Comparison of ENCODE assay signal across 8 mouse cellular contexts in the genomic region with DNA sequence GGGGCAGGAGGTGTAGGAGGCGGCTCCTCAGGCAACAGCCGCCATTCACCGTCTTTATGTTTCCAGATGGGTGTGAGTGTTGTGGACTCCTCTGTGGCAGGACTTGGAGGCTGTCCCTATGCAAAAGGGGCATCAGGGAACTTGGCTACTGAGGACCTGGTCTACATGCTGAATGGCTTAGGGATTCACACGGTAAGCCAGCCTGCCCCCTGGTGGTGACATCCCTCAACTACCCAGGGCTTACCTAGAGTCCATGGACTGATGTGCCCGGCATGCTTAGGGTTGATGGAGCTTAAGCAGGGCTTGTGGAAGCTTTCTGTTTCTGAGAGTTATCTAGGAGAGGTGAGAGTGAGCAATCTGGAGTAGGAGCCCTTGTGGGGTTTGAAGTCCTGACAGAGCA. TPM values are rescaled to one million over a fixed set of nuclear protein-coding genes. Genes with fewer than 3 reads are reported as not detected.
DNase-seq lines count a peak whose midpoint lies in the region; ATAC-seq and TF ChIP-seq lines count a peak whose summit lies in the region.

No protein-coding gene starts in this region.

- no peaks in the 10 kb centered on the region for H3K9me3 ChIP-seq in kidney, embryonic 14.5 days (ENCODE audit: control insufficient read depth, low read length)
- H3K9me3 ChIP-seq in limb, embryonic 12.5 days: no peaks in the 10 kb centered on the region

- no peaks in the 10 kb centered on the region for H3K36me3 ChIP-seq in kidney, adult 2 months (ENCODE audit: control insufficient read depth, insufficient read depth, low read length)
- peaks cover 19% of the 10 kb centered on the region; the same call in 1 of the 2 replicates for H3K36me3 ChIP-seq in kidney, embryonic 14.5 days (ENCODE audit: control insufficient read depth, insufficient read depth, low read length)
- H3K36me3 ChIP-seq in limb, embryonic 12.5 days: peaks cover 56% of the 10 kb centered on the region

- H3K4me3 ChIP-seq in kidney, adult 2 months (ENCODE audit: insufficient read depth, low read depth, low read length): no peak overlapping the region
- no peak overlapping the region for H3K4me3 ChIP-seq in kidney, embryonic 14.5 days (ENCODE audit: low read length)
- H3K4me3 ChIP-seq in cortical plate, adult 2 months (ENCODE audit: insufficient read depth, low read length): no peak overlapping the region
- no peak overlapping the region for H3K4me3 ChIP-seq in limb, embryonic 12.5 days (replicated peaks)

- no peak overlapping the region for H3K9ac ChIP-seq in kidney, embryonic 14.5 days (ENCODE audit: low read depth, low read length)
- H3K9ac ChIP-seq in limb, embryonic 12.5 days (replicated peaks): 0 out of 2 replicates have a peak overlapping the region, but pooled peaks have one; percentile 1

- no peak overlapping the region for H3K27ac ChIP-seq in kidney, adult 2 months (ENCODE audit: insufficient read depth, low read depth, low read length)
- H3K27ac ChIP-seq in kidney, embryonic 14.5 days (ENCODE audit: low read depth, low read length): no peak overlapping the region
- no peak overlapping the region for H3K27ac ChIP-seq in cortical plate, adult 2 months (ENCODE audit: insufficient read depth, low read length)
- no peak overlapping the region for H3K27ac ChIP-seq in limb, embryonic 12.5 days

- H3K4me2 ChIP-seq in kidney, embryonic 14.5 days (replicated peaks; ENCODE audit: low read depth, low read length): no peak overlapping the region
- H3K4me2 ChIP-seq in limb, embryonic 12.5 days: no peak overlapping the region

- TF ChIP-seq POLR2A in kidney, adult 2 months (IDR thresholded peaks at IDR 0.05; ENCODE audit: low read depth, low read length): no peak
- TF ChIP-seq POLR2A in cortical plate, adult 2 months (IDR thresholded peaks at IDR 0.05; ENCODE audit: extremely low read depth, insufficient read depth, low read length): no peak

- H3K27me3 ChIP-seq in kidney, adult 2 months (replicated peaks; ENCODE audit: control insufficient read depth, insufficient read depth, low read length): no peaks in the 10 kb centered on the region
- no peaks in the 10 kb centered on the region for H3K27me3 ChIP-seq in kidney, embryonic 14.5 days (ENCODE audit: control insufficient read depth, insufficient read depth, low read length)
- H3K27me3 ChIP-seq in limb, embryonic 12.5 days: no peaks in the 10 kb centered on the region

- WGBS in kidney, adult 2 months: 28% methylated on average over 5 of the region's 5 CpGs
- 29% methylated on average over 5 of the region's 5 CpGs for WGBS in kidney, embryonic 14.5 days
- 22% methylated on average over 5 of the region's 5 CpGs for WGBS in limb, embryonic 12.5 days

- ATAC-seq in kidney, embryonic 14.5 days (ENCODE audit: low FRiP score, low TSS enrichment): no peak
- ATAC-seq in limb, embryonic 12.5 days (ENCODE audit: insufficient number of reproducible peaks, insufficient read depth, low FRiP score, low TSS enrichment, low read depth): no peak

- intact Hi-C loops in heart, postnatal 36 days (cut with DNase I): loop anchor here (1.0 kb wide), 1 partner anchor 70 kb away; no protein-coding TSS in a partner anchor

- DNase-seq in kidney, adult 2 months: peak; percentile 88
- DNase-seq in ZHBTc4 (ENCODE audit: low read depth, low spot score): peak; percentile 90
- DNase-seq in heart, postnatal 36 days: peak; percentile 79 to 85
- peak; percentile 64 for DNase-seq in retina, adult 2 months (ENCODE audit: low read depth, low spot score)
- peak; percentile 82 for DNase-seq in thymus, postnatal 25 days

- peak; percentile 99 for TF ChIP-seq CTCF in kidney, adult 2 months (conservative IDR thresholded peaks at IDR 0.05; ENCODE audit: insufficient read depth, insufficient read length, low read depth, low read length)
- TF ChIP-seq CTCF in cortical plate, adult 2 months (IDR thresholded peaks at IDR 0.05; ENCODE audit: extremely low read depth, insufficient read depth, low read length): peak; percentile 96

- peaks cover 17% of the 10 kb centered on the region; the same call in 1 of the 2 replicates for H3K4me1 ChIP-seq in kidney, adult 2 months (ENCODE audit: control insufficient read depth, insufficient read depth, low read length)
- peaks cover 21% of the 10 kb centered on the region for H3K4me1 ChIP-seq in kidney, embryonic 14.5 days (ENCODE audit: control insufficient read depth, insufficient read depth, low read length)
- H3K4me1 ChIP-seq in cortical plate, adult 2 months (ENCODE audit: control insufficient read depth, insufficient read depth, low read length): no peaks in the 10 kb centered on the region
- peaks cover 16% of the 10 kb centered on the region for H3K4me1 ChIP-seq in limb, embryonic 12.5 days (replicated peaks)

RNA-seq across cellular contexts. Expression of a gene that starts 2.8 kb away (rescaled TPM):
- 12.9 and 13.4 TPM in 2 replicates for polyA plus RNA-seq in kidney, adult 2 months (2012; rRNA removed)
- 29.0 and 31.3 TPM in 2 replicates for polyA plus RNA-seq in kidney, embryonic 14.5 days (2014; fragmentation: Nextera tagmentation; extraction: Ambion mirVana)
- 35.9 and 38.9 TPM in 2 replicates for polyA plus RNA-seq in cortical plate, adult 2 months (2012; rRNA removed)
- 1 to 10 TPM in 1 of 2 experiments, under 1 TPM in 1; 0.94 to 1.9 TPM for total RNA-seq in heart, postnatal 36 days (2021)
- 32.1 and 33.3 TPM in 2 replicates for polyA plus RNA-seq in limb, embryonic 12.5 days (2016; fragmentation: Nextera tagmentation; extraction: Ambion mirVana)

RNA-seq across cellular contexts. Expression of a gene that starts 11.7 kb away (rescaled TPM):
- polyA plus RNA-seq in kidney, adult 2 months (2012; rRNA removed): 90.8 and 100 TPM in 2 replicates
- polyA plus RNA-seq in kidney, embryonic 14.5 days (2014; fragmentation: Nextera tagmentation; extraction: Ambion mirVana): 133 and 140 TPM in 2 replicates
- 98.6 and 108 TPM in 2 replicates for polyA plus RNA-seq in cortical plate, adult 2 months (2012; rRNA removed)
- total RNA-seq in heart, postnatal 36 days (2021): 10 to 100 TPM; 33.3 to 34.7 TPM
- 126 and 127 TPM in 2 replicates for polyA plus RNA-seq in limb, embryonic 12.5 days (2016; fragmentation: Nextera tagmentation; extraction: Ambion mirVana)

RNA-seq across cellular contexts. Expression of a gene that starts 14.5 kb away (rescaled TPM):
- polyA plus RNA-seq in kidney, adult 2 months (2012; rRNA removed): 175 and 199 TPM in 2 replicates
- polyA plus RNA-seq in kidney, embryonic 14.5 days (2014; fragmentation: Nextera tagmentation; extraction: Ambion mirVana): 81.1 and 81.3 TPM in 2 replicates
- 46.4 and 50.5 TPM in 2 replicates for polyA plus RNA-seq in cortical plate, adult 2 months (2012; rRNA removed)
- 10 to 100 TPM; 72.7 to 86.8 TPM for total RNA-seq in heart, postnatal 36 days (2021)
- polyA plus RNA-seq in limb, embryonic 12.5 days (2016; fragmentation: Nextera tagmentation; extraction: Ambion mirVana): 78.5 and 81.5 TPM in 2 replicates

RNA-seq across cellular contexts. Expression of a gene that starts 26.3 kb away (rescaled TPM):
- polyA plus RNA-seq in kidney, adult 2 months (2012; rRNA removed): 31.8 and 33.5 TPM in 2 replicates
- 49.0 and 62.1 TPM in 2 replicates for polyA plus RNA-seq in kidney, embryonic 14.5 days (2014; fragmentation: Nextera tagmentation; extraction: Ambion mirVana)
- polyA plus RNA-seq in cortical plate, adult 2 months (2012; rRNA removed): 103 and 110 TPM in 2 replicates
- total RNA-seq in heart, postnatal 36 days (2021): 10 to 100 TPM; 19.8 to 22.2 TPM
- 64.9 and 69.6 TPM in 2 replicates for polyA plus RNA-seq in limb, embryonic 12.5 days (2016; fragmentation: Nextera tagmentation; extraction: Ambion mirVana)

RNA-seq across cellular contexts. Expression of a gene that starts 40.2 kb away (rescaled TPM):
- polyA plus RNA-seq in kidney, adult 2 months (2012; rRNA removed): 161 and 226 TPM in 2 replicates
- 57.6 and 69.2 TPM in 2 replicates for polyA plus RNA-seq in kidney, embryonic 14.5 days (2014; fragmentation: Nextera tagmentation; extraction: Ambion mirVana)
- polyA plus RNA-seq in cortical plate, adult 2 months (2012; rRNA removed): 36.9 and 37.8 TPM in 2 replicates
- 10 to 100 TPM; 31.0 to 31.4 TPM for total RNA-seq in heart, postnatal 36 days (2021)
- 47.0 and 51.0 TPM in 2 replicates for polyA plus RNA-seq in limb, embryonic 12.5 days (2016; fragmentation: Nextera tagmentation; extraction: Ambion mirVana)
